Mouse (Mus musculus): ENCODE measurements around the gene Cyp2d10. TPM values are rescaled to one million over a fixed set of nuclear protein-coding genes. Genes with fewer than 3 reads are reported as not detected.
"Not testable (repeated sequence)": the region's sequence is repeated elsewhere in the genome, so short reads cannot be mapped to it uniquely, and the experiment has no call there.

Gene Cyp2d10
- total RNA-seq (2021), result 2.2 and 47.2 TPM in 2 replicates
- long read RNA-seq, experiment 1, partial matches to known transcripts, result 0 of 1 reads
- long read RNA-seq, experiment 1, other reads (novel, unspliced or antisense), result 1 of 1 reads
- long read RNA-seq, experiment 2, transcript Cyp2d10-201 (9 exons, 1,648 nt), result major isoform, 35 of 58 reads
- long read RNA-seq, experiment 2, partial matches to known transcripts, result 2 of 58 reads
- long read RNA-seq, experiment 2, other reads (novel, unspliced or antisense), result 21 of 58 reads

GRCm38 (mm10) chr15:82406981-82407380, at the start of gene Cyp2d10:
Cyp2d10 (minus strand) TSS chr15:82407195.
- DNase-seq, result no peak

- not testable (repeated sequence) for DNase-seq
Observed at GRCm38 (mm10) chr15:82456086-82456790, 49.2 kb upstream of the Cyp2d10 start.

- not testable (repeated sequence) for DNase-seq
Observed at GRCm38 (mm10) chr15:82453501-82453900, 46.5 kb upstream of the Cyp2d10 start.

GRCm38 (mm10) chr15:82452133-82452532, 45.1 kb upstream of the Cyp2d10 start:
- not testable (repeated sequence) for DNase-seq

- DNase-seq, result not testable (repeated sequence)
Observed at GRCm38 (mm10) chr15:82450045-82450444, 43.0 kb upstream of the Cyp2d10 start.

GRCm38 (mm10) chr15:82445196-82445595, 38.2 kb upstream of the Cyp2d10 start:
- no peak for DNase-seq

GRCm38 (mm10) chr15:82443658-82444057, 36.7 kb upstream of the Cyp2d10 start:
- DNase-seq, result no peak

- no peak for DNase-seq
Observed at GRCm38 (mm10) chr15:82437975-82438617, 31.1 kb upstream of the Cyp2d10 start.

GRCm38 (mm10) chr15:82435606-82436005, 28.6 kb upstream of the Cyp2d10 start:
- DNase-seq, result no peak

GRCm38 (mm10) chr15:82435011-82435410, 28.0 kb upstream of the Cyp2d10 start:
- no peak for DNase-seq

- DNase-seq, result no peak
Observed at GRCm38 (mm10) chr15:82434541-82434940, 27.5 kb upstream of the Cyp2d10 start.

GRCm38 (mm10) chr15:82433621-82434020, 26.6 kb upstream of the Cyp2d10 start:
- no peak for DNase-seq

- no peak for DNase-seq
Observed at GRCm38 (mm10) chr15:82433137-82433536, 26.1 kb upstream of the Cyp2d10 start, which contains the start of gene Cyp2d9. Cyp2d9 (plus strand) TSS chr15:82433437.

GRCm38 (mm10) chr15:82423471-82423870, 16.5 kb upstream of the Cyp2d10 start:
- DNase-seq, result no peak

- DNase-seq, result no peak
Observed at GRCm38 (mm10) chr15:82422935-82423334, 15.9 kb upstream of the Cyp2d10 start.

GRCm38 (mm10) chr15:82418616-82419015, 11.6 kb upstream of the Cyp2d10 start:
- DNase-seq, result no peak

- DNase-seq, result peak; percentile 91
Observed at GRCm38 (mm10) chr15:82416797-82417789, 10.1 kb upstream of the Cyp2d10 start.

GRCm38 (mm10) chr15:82407536-82407935, 541 bp upstream of the Cyp2d10 start:
- no peak for DNase-seq

GRCm38 (mm10) chr15:82404163-82404562, 2.8 kb downstream of the Cyp2d10 start:
- DNase-seq, result no peak

GRCm38 (mm10) chr15:82403606-82404005, 3.4 kb downstream of the Cyp2d10 start:
- DNase-seq, result no peak

GRCm38 (mm10) chr15:82402741-82403140, 4.3 kb downstream of the Cyp2d10 start:
- no peak for DNase-seq

GRCm38 (mm10) chr15:82402106-82402505, 4.9 kb downstream of the Cyp2d10 start:
- DNase-seq, result no peak

Data from adrenal gland, postnatal 14 days (tissue).